Mouse (Mus musculus) hindbrain, embryonic 10.5 days (tissue): ENCODE measurements around the gene Grk6. TPM values are rescaled to one million over a fixed set of nuclear protein-coding genes. Genes with fewer than 3 reads are reported as not detected.

ENCODE experiments used
- DNase-seq: peaks from one replicate; pipeline ENCODE4 v3.0.0-alpha.2; 2017; ENCODE audit warnings: low spot score
- H3K27ac ChIP-seq: fragments of 300-500 bp; sonication (generic); 2 replicates; pipeline ENCODE4 v1.5.1; 2016; ENCODE audit warnings: mild to moderate bottlenecking, moderate library complexity
- H3K27me3 ChIP-seq: fragments of 300-500 bp; sonication (generic); 2 replicates; pipeline ENCODE4 v1.6.1; 2016; ENCODE audit warnings: mild to moderate bottlenecking; ENCODE audit not compliant: poor library complexity, insufficient read depth, severe bottlenecking
- H3K36me3 ChIP-seq: fragments of 300-500 bp; sonication (generic); 2 replicates; pipeline ENCODE4 v1.6.1; 2016; ENCODE audit warnings: mild to moderate bottlenecking, moderate library complexity
- H3K4me1 ChIP-seq: fragments of 300-500 bp; sonication (generic); replicated peaks from 2 replicates; pipeline ENCODE4 v1.6.1; 2016; ENCODE audit warnings: mild to moderate bottlenecking
- H3K4me3 ChIP-seq: fragments of 300-500 bp; sonication (generic); 2 replicates; pipeline ENCODE4 v1.5.1; 2016; ENCODE audit warnings: mild to moderate bottlenecking, moderate library complexity
- H3K9me3 ChIP-seq: fragments of 300-500 bp; sonication (generic); 2 replicates; pipeline ENCODE4 v1.6.1; 2016; ENCODE audit warnings: mild to moderate bottlenecking, moderate library complexity
- WGBS: fragments of 180-500 bp; shearing (Covaris S2); methylation state at CpG from one replicate; pipeline ENCODE4 v1.1.7; 2016; 5-methylcytosine and 5-hydroxymethylcytosine counted together
- polyA plus RNA-seq: library from polyadenylated mRNA; unstranded; fragments of >200 nt; fragmentation: Nextera tagmentation; extraction: Ambion mirVana; gene quantifications from 2 replicates; pipeline ENCODE4 v1.2.1, GENCODE M21; 2016

Gene Grk6
- polyA plus RNA-seq, 1 experiment from 2014 or later: 51.5 TPM

DNA sequence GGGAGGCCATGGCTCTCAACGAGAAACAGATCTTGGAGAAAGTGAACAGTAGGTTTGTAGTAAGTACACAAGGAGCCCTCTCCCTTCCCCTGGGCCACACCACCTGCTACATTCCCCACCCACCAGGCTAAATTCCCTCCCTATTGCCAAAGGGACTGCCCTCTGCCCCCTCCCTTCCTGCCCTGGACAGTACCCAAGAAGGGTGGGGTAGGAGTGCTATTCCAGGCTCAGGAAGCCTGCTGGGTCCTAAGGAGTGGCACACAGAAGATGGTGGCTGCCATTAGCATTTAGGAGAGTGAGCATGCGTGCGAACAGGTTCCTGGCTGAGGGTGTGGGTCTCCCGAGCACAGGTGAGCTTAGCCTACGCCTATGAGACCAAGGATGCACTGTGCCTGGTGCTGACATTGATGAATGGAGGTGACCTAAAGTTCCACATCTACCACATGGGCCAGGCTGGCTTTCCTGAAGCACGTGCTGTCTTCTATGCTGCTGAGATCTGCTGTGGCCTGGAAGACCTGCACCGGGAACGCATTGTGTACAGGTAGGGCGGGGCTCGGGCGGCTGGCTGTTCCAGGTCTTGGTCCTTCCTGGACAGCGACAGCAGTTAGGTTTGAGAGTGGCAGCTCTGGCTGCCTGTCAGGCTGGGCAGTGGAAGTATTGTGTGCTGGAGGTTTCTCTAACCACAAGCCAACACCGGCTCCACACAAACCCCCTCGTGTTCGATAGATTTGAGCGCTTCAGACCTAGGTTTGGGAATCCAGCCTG, 7.1 kb downstream of the Grk6 start:
- Histone ChIP-seq H3K9me3 (no peaks in the 10 kb centered on the region), H3K27ac (no peak overlapping the region), H3K4me3 (no peak overlapping the region), H3K4me1 (peaks cover 20% of the 10 kb centered on the region), H3K36me3 (peaks cover 92% of the 10 kb centered on the region), H3K27me3 (no peaks in the 10 kb centered on the region)
- no peak for DNase-seq
- 97% methylated on average over 16 of the region's 16 CpGs for WGBS

DNA sequence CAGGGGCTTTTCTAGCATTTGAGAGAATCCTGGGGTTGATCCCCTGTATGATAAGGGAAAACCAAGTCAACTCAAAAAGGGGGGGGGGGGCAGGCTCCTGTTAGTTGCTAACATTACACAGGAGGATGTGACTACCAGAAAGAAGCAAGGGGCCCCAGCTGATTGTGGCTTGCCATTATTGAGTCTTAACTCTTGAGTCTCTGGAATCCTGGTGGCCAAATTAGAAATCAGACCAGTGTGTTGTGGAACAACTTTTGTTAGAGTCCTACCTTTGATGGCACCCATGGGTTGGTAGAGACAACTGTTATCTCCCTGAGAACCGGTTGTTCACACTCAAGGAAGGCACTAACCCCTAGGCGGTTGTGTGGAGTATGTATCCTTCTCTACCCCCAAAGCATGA, 18.1 kb downstream of the Grk6 start:
- H3K4me3 ChIP-seq: no peak overlapping the region

DNA sequence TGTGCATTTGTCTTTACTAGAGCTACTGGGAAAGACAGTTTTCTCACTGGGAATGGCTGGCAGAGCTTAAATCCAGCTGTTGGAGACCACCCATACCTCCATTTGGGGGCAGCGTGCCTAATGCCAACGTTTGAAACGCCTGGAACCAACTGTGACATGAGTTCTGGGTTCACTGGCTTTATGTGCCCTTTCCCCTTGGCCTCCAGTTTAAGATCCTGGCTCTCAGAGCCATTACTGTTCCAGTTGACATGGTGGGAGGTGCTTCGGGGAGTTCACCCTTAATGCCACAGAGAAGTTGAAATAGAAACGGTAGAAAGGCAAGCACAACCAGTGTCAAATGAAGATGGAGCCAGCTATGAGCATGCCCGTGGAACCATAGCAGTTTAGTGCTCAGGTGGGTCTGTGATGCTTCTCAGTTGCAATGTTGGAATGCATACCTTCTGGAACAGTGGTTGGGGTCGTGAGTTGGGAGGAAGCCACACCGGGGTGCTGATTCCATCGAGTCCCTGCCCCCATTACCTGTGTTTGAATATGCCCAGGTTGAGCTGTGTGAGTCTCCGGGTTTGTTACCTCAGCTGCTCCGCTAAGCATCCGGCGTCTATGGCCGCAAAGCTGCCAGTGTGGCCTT, 18.6 kb downstream of the Grk6 start:
- peaks cover 63% of the 10 kb centered on the region for H3K4me1 ChIP-seq
- no peak for DNase-seq
- WGBS: 9% methylated on average over 14 of the region's 14 CpGs
- peaks cover 13% of the 10 kb centered on the region for H3K27me3 ChIP-seq
- peak overlapping the region; percentile 75 for H3K4me3 ChIP-seq
- H3K9me3 ChIP-seq: no peaks in the 10 kb centered on the region
- peaks cover 42% of the 10 kb centered on the region for H3K36me3 ChIP-seq
- H3K27ac ChIP-seq: peak overlapping the region; percentile 97

More for the DNA sequence above, 18.1 kb downstream of the Grk6 start:
- Histone ChIP-seq H3K4me1 (peaks cover 58% of the 10 kb centered on the region), H3K27me3 (peaks cover 10% of the 10 kb centered on the region), H3K27ac (peak overlapping the region; percentile 97), H3K9me3 (no peaks in the 10 kb centered on the region), H3K36me3 (peaks cover 48% of the 10 kb centered on the region)
- 45% methylated on average over 2 of the region's 2 CpGs for WGBS
- DNase-seq: no peak

DNA sequence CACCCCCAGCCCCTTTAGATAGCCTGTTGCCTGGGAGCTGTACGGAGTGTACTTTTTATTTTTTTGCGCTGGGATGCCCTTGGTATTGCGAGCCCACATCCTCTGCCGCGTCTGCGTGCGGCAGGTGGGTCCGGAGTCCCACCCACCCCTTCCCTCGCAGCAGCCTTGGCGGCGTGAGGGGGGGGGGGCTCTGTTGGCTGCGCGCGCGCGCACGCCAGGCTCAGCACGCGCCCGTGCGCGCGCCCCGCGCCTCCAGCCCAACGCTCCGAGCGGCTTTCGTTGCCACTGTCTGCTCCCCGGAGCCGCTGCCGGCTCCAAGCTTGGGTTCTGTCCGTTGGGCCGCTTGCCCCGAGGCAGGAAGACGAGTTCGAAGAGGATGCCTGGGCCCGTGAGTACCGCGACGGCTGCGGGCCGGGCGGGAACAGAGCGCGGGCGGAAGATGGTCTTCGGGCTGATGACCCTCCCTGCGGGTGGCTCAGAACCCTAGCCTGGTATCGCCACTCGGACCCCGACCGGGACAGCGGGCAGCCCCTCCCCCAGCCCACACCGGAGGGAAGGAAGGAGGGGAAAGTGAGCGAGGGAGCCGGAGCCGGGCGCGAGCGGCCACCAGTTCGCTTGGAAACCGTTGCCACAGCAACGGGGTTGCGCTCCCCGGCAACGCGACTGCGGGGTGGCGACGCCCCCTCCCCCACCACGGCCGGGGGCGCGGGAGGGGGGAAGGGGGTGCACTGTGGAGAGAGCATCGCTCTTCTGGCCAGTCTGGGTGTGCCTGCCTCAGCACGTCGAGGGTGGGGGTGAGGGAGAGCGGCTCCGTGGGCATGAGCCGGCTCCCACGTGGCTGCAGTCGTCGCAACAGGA, 19.4 kb downstream of the Grk6 start, which contains the start of gene Prr7:
Gene Prr7, plus strand, starts transcription at position 241 of the 858 bp plus-strand sequence.
- H3K9me3 ChIP-seq: no peaks in the 10 kb centered on the region
- H3K4me1 ChIP-seq: peaks cover 70% of the 10 kb centered on the region
- peak within 1 kb of the TSS; percentile 97 for H3K27ac ChIP-seq
- H3K4me3 ChIP-seq: peak within 1 kb of the TSS; percentile 75
- under 1% methylated on average over 84 of the region's 84 CpGs for WGBS
- peaks cover 16% of the 10 kb centered on the region for H3K27me3 ChIP-seq
- H3K36me3 ChIP-seq: peaks cover 35% of the 10 kb centered on the region
- DNase-seq: peak; percentile 88

DNA sequence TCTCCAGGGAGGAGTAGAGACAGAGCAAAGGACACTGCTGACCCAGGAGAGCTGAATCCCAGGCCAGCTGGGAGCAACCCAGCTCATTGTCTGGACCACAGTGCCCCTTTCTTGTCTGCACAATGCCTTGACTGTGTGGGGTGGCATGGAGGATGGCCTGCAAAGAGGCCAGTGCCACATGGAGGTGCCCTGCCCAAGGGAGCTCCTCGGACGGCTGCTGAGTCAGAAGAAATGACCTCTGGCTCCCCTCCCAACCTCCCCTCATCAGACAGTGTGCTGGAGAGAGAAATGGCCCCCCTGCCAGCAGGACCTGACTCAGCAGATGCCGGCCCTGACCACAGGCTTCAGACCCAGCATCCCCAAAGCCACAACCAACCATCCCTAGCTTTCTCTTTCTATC, 20.3 kb downstream of the Grk6 start:
- 6% methylated on average over 3 of the region's 3 CpGs for WGBS
- Histone ChIP-seq H3K36me3 (peaks cover 25% of the 10 kb centered on the region), H3K4me1 (peaks cover 80% of the 10 kb centered on the region), H3K27me3 (peaks cover 25% of the 10 kb centered on the region), H3K9me3 (no peaks in the 10 kb centered on the region), H3K4me3 (peak overlapping the region; percentile 75), H3K27ac (peak overlapping the region; percentile 97)
- peak; percentile 64 for DNase-seq

DNA sequence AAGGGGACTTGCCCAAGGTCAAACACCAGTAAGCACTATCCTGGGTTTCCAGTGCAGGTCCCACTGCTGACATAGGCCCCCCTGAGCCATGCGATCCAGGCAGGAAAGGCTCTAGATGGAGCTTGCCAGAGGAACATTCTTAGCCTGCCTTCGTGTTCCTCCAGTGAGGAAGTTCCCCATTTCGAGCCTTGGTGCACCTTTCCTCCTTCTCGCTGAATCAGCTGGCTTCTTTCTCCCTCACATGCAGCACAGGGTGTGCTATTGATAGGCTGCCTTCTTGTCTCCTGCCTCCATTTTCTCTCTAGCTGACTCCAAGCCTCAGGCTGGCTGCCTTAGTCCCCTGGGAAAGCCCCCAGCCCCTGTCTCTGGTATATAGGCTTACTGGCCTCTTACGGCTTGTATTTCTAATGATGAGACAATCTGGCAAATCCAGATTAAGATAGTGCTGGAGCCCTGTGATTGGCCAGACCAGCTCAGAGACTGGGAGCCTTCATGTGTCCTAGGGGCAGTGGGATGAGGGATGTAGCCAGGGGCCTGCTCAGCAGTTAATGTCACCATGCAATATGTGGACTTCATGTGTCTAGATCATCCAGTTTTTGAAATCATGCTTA, 21.1 kb downstream of the Grk6 start:
- Histone ChIP-seq H3K4me1 (peaks cover 87% of the 10 kb centered on the region), H3K27me3 (peaks cover 28% of the 10 kb centered on the region), H3K9me3 (no peaks in the 10 kb centered on the region), H3K27ac (peak overlapping the region; percentile 97), H3K4me3 (peak overlapping the region; percentile 75; the same call in 1 of the 2 replicates), H3K36me3 (peaks cover 18% of the 10 kb centered on the region)
- DNase-seq: no peak
- WGBS: 78% methylated on average over 5 of the region's 5 CpGs

DNA sequence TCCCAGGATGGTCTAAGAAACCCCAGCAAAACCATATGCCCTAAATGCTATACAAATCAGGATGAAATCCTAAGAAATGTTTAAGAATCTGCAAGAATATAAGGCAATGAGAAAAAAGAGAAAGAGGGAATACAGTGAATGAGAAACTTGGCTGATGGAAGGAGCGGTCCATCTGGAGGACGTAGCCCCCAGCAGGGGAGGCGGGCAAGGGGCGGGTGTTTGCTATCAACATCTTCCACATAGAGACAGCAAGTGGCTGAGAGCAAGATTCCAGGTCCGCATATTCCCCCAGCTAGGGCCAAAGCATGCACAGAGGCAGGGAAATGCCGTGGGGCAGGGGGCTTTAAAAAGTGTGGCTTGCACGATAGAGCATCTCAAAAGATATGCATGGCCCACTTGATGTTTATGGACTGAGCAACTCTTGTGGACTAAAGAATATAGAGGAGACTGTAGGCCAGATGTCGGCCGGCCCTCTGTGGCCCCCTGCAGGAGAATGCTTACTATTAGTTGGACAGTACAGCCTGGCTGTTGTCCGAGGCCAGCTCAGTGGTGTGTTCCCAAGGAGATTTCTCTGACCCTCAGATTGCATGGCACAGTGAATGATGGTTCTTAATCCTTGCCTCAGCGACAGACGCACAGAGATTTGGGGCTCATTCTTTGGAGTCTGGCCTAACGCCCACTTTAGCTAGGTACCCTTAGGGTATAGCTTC, 24.1 kb downstream of the Grk6 start:
- Histone ChIP-seq H3K27me3 (peaks cover 20% of the 10 kb centered on the region), H3K9me3 (no peaks in the 10 kb centered on the region), H3K4me3 (no peak overlapping the region), H3K27ac (peak overlapping the region; percentile 26; the same call in 1 of the 2 replicates), H3K4me1 (peaks cover 100% of the 10 kb centered on the region), H3K36me3 (peaks cover 11% of the 10 kb centered on the region)
- DNase-seq: peak; percentile 58
- WGBS: 38% methylated on average over 13 of the region's 13 CpGs

DNA sequence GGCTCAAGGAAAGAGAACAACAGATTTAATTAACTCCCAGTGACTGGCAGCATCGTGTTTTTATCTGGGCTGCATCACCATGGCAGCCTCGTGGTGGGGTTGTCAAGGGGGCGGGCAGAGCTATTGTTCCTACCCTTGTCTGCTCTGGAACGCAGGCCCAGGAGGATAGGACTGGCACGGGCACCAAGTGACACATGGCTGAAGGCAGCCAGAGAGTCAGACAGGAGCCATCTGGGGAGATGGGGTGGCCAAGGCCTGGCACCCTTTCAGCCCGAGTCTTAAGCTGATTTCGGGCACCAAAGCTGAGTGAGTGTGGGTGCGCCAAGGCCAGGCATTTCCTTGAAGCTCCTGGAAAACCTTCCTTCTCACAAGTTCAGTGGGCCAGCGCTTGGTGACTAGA, 25.5 kb downstream of the Grk6 start:
- Histone ChIP-seq H3K9me3 (no peaks in the 10 kb centered on the region), H3K4me3 (no peak overlapping the region), H3K36me3 (peaks cover 24% of the 10 kb centered on the region), H3K27ac (peak overlapping the region; percentile 90), H3K27me3 (peaks cover 20% of the 10 kb centered on the region), H3K4me1 (peaks cover 100% of the 10 kb centered on the region)
- DNase-seq: peak; percentile 51
- WGBS: 45% methylated on average over 9 of the region's 9 CpGs

DNA sequence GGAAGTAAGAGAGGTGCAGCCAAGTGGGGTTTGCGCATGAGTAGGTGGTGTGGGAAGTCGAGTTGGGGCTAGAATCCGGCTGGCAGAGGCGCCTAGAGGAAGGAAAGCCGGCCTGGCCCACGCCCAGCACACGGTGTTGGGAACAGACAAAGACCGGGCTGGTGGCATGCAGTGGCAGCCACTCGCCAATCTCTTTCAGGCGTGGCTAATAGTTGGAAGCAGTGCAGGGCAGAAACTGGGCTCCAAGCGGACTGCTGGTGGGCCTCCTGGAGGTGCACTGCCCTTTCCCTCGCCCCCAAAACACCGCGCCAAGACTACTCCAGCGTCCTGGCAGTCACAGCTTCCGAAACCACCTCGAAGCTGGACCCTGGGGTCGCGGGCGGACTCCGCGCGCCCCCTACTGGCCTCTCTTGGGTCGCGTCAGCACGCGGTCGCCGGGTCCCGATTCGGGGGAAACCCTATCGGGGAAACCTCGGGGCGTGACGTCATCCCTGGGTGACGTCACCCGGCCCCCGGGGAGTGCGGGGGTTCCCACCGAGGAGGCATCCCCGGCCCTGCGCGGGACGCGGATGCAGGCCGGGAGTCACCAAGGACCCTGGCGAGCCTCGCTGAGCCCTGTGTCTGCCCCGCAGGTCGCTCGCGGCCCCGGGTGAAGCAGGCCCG, 26.4 kb downstream of the Grk6 start:
- Histone ChIP-seq H3K4me3 (peak overlapping the region; percentile 77), H3K4me1 (peaks cover 100% of the 10 kb centered on the region), H3K36me3 (peaks cover 33% of the 10 kb centered on the region), H3K27ac (peak overlapping the region; percentile 90), H3K27me3 (peaks cover 17% of the 10 kb centered on the region), H3K9me3 (no peaks in the 10 kb centered on the region)
- WGBS: 2% methylated on average over 54 of the region's 54 CpGs
- peak; percentile 95 for DNase-seq

DNA sequence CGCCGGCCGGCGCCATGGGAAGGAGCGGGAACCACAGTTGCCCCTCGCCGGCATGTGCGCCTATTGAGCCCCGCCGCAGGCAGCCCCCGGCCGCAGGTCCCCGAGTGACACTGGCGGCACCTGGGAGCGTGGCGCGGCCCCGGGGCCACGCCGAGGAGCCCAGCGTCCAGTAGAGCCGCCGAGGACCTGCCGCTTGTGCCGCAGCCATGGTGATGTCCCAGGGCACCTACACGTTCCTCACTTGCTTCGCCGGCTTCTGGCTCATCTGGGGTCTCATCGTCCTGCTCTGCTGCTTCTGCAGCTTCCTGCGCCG, 26.9 kb downstream of the Grk6 start:
- H3K9me3 ChIP-seq: no peaks in the 10 kb centered on the region
- peaks cover 17% of the 10 kb centered on the region for H3K27me3 ChIP-seq
- peaks cover 97% of the 10 kb centered on the region for H3K4me1 ChIP-seq
- H3K4me3 ChIP-seq: peak overlapping the region; percentile 77
- H3K36me3 ChIP-seq: peaks cover 38% of the 10 kb centered on the region
- H3K27ac ChIP-seq: peak overlapping the region; percentile 90
- WGBS: under 1% methylated on average over 31 of the region's 31 CpGs
- DNase-seq: no peak

DNA sequence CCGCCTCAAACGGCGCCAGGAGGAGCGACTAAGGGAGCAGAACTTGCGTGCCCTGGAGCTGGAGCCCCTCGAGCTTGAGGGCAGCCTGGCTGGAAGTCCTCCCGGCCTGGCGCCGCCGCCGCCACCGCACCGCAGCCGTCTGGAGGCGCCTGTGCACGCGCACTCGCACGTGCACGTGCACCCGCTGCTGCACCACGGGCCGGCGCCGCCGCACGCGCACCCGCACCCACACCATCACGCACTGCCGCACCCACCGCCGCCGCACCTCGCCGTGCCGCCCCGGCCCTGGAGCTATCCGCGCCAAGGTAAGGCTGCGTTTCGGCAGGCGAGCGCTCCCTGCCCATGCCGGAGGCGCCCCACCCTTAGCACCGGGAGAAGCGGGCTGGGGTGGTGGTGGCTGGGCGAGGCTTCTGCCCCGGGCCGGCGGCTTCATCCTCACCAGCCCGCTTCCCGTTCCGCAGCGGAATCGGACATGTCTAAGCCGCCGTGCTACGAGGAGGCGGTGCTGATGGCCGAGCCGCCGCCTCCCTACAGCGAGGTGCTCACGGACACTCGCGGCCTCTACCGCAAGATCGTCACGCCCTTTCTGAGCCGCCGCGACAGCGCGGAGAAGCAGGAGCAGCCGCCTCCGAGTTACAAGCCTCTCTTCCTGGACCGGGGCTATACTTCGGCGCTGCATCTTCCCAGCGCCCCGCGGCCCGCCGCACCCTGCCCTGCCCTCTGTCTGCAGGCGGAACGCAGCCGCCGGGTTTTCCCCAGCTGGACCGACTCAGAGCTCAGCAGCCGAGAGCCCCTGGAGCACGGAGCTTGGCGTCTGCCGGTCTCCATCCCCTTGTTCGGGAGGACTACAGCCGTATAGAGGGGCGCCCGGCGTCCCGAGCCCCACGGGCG, 27.5 kb downstream of the Grk6 start:
- H3K4me1 ChIP-seq: peaks cover 95% of the 10 kb centered on the region

More for the DNA sequence above, 27.5 kb downstream of the Grk6 start:
- H3K27me3 ChIP-seq: peaks cover 17% of the 10 kb centered on the region
- peaks cover 44% of the 10 kb centered on the region for H3K36me3 ChIP-seq
- peak; percentile 76 for DNase-seq
- peak overlapping the region; percentile 77 for H3K4me3 ChIP-seq
- no peaks in the 10 kb centered on the region for H3K9me3 ChIP-seq
- H3K27ac ChIP-seq: peak overlapping the region; percentile 90
- WGBS: under 1% methylated on average over 103 of the region's 103 CpGs
